Mouse (Mus musculus) bone marrow, adult 2 months (tissue): ENCODE results near the gene Jazf1. TPM values are rescaled to one million over a fixed set of nuclear protein-coding genes. Genes with fewer than 3 reads are reported as not detected.

Experiments
- H3K27ac ChIP-seq: fragments of 200-500 bp; 2 replicates; pipeline ENCODE4 v1.5.1; 2012; ENCODE audit warnings: low read depth, mild to moderate bottlenecking, control low read depth, inconsistent platforms, low read length; ENCODE audit not compliant: control insufficient read depth, poor library complexity, insufficient read depth
- H3K4me1 ChIP-seq: fragments of 200-500 bp; 2 replicates; pipeline ENCODE4 v1.6.1; 2011; ENCODE audit warnings: low read length; ENCODE audit not compliant: control insufficient read depth, insufficient read depth
- H3K4me3 ChIP-seq: fragments of 200-500 bp; replicated peaks from 2 replicates; pipeline ENCODE3; 2011; ENCODE audit warnings: mild to moderate bottlenecking, low read depth, low read length, control low read depth; ENCODE audit not compliant: control insufficient read depth
- CTCF ChIP-seq: fragments of 200-500 bp; IDR thresholded peaks from 2 replicates; pipeline ENCODE4 v1.5.1; 2011; ENCODE audit warnings: low read length, control low read depth; ENCODE audit not compliant: control insufficient read depth, insufficient read depth
- POLR2A ChIP-seq: fragments of 200-500 bp; IDR thresholded peaks from 2 replicates; pipeline ENCODE4 v1.6.1; 2011; ENCODE audit warnings: low read depth, mild to moderate bottlenecking, control low read depth, low read length, borderline replicate concordance; ENCODE audit not compliant: control insufficient read depth
- WGBS: fragments of 180-500 bp; shearing (Covaris S2); methylation state at CpG from one replicate; pipeline ENCODE4 v1.1.7; 2018; 5-methylcytosine and 5-hydroxymethylcytosine counted together
- polyA plus RNA-seq: library from polyadenylated mRNA; stranded (reverse); fragments of >200 nt; gene quantifications from 2 replicates; pipeline ENCODE4 v1.2.4, GENCODE M21; 2011; ENCODE audit warnings: low replicate concordance; ENCODE audit not compliant: missing spikeins, insufficient read depth, insufficient read length

The Jazf1 gene
- polyA plus RNA-seq, 1 experiment = not detected

GRCm38 (mm10) chr6:52805237-52805856 lies 263.1 kb downstream of the Jazf1 start:
- no peak for TF ChIP-seq POLR2A
- no peak for TF ChIP-seq CTCF
- 94% methylated on average over 3 of the region's 3 CpGs for WGBS
- Histone ChIP-seq H3K27ac (no peak overlapping the region), H3K4me1 (no peaks in the 10 kb centered on the region), H3K4me3 (no peak overlapping the region)

GRCm38 (mm10) chr6:52802181-52802580 lies 266.2 kb downstream of the Jazf1 start:
- 21% methylated on average over 9 of the region's 9 CpGs for WGBS
- no peak overlapping the region for H3K27ac ChIP-seq

GRCm38 (mm10) chr6:52797252-52797800 lies 271.1 kb downstream of the Jazf1 start:
- Histone ChIP-seq H3K27ac (no peak overlapping the region), H3K4me1 (no peaks in the 10 kb centered on the region), H3K4me3 (no peak overlapping the region)
- WGBS = 73% methylated on average over 6 of the region's 6 CpGs
- no peak for TF ChIP-seq CTCF
- TF ChIP-seq POLR2A = no peak

More at GRCm38 (mm10) chr6:52802181-52802580, 266.2 kb downstream of the Jazf1 start:
- H3K4me1 ChIP-seq = no peaks in the 10 kb centered on the region
- no peak overlapping the region for H3K4me3 ChIP-seq
- no peak for TF ChIP-seq POLR2A
- TF ChIP-seq CTCF = no peak

- no peak overlapping the region for H3K27ac ChIP-seq
- TF ChIP-seq POLR2A = no peak
- WGBS = 64% methylated on average over 1 of the region's 1 CpGs
- H3K4me1 ChIP-seq = no peaks in the 10 kb centered on the region
- no peak overlapping the region for H3K4me3 ChIP-seq
Measured at GRCm38 (mm10) chr6:52796691-52797090, 271.7 kb downstream of the Jazf1 start.

GRCm38 (mm10) chr6:52796035-52796598 lies 272.3 kb downstream of the Jazf1 start:
- WGBS = 78% methylated on average over 9 of the region's 9 CpGs
- H3K27ac ChIP-seq = no peak overlapping the region
- TF ChIP-seq POLR2A (0 out of 2 replicates have a peak, but pooled peaks have one; percentile 13), CTCF (no peak)
- H3K4me3 ChIP-seq = no peak overlapping the region
- H3K4me1 ChIP-seq = no peaks in the 10 kb centered on the region

- Histone ChIP-seq H3K4me1 (no peaks in the 10 kb centered on the region), H3K27ac (no peak overlapping the region), H3K4me3 (no peak overlapping the region)
- TF ChIP-seq CTCF = no peak
- TF ChIP-seq POLR2A = no peak
- 84% methylated on average over 16 of the region's 16 CpGs for WGBS
Measured at GRCm38 (mm10) chr6:52795029-52795841, 273.2 kb downstream of the Jazf1 start.

GRCm38 (mm10) chr6:52792455-52792854 lies 276.0 kb downstream of the Jazf1 start:
- TF ChIP-seq POLR2A (no peak), CTCF (no peak)
- WGBS = 48% methylated on average over 3 of the region's 3 CpGs
- H3K4me1 ChIP-seq = no peaks in the 10 kb centered on the region
- no peak overlapping the region for H3K27ac ChIP-seq
- no peak overlapping the region for H3K4me3 ChIP-seq

GRCm38 (mm10) chr6:52790781-52791180 lies 277.6 kb downstream of the Jazf1 start:
- TF ChIP-seq POLR2A (no peak), CTCF (no peak)
- Histone ChIP-seq H3K4me3 (no peak overlapping the region), H3K4me1 (no peaks in the 10 kb centered on the region), H3K27ac (no peak overlapping the region)
- 80% methylated on average over 4 of the region's 4 CpGs for WGBS
